Mouse (Mus musculus): ENCODE data around the gene Ccl26. TPM values are rescaled to one million over a fixed set of nuclear protein-coding genes. Genes with fewer than 3 reads are reported as not detected.

Gene Ccl26
- polyA plus RNA-seq, 2 experiments = not detected

- Histone ChIP-seq H3K9ac (replicated peaks) (no peak overlapping the region), H3K27ac (no peak overlapping the region), H3K27me3 (ENCODE audit: control insufficient read depth, insufficient read depth, low read length) (no peaks in the 10 kb centered on the region), H3K36me3 (replicated peaks; ENCODE audit: control insufficient read depth, insufficient read depth, low read depth) (no peaks in the 10 kb centered on the region), H3K4me2 (ENCODE audit: low read depth) (no peak overlapping the region), H3K9me3 (ENCODE audit: control insufficient read depth, low read length) (no peaks in the 10 kb centered on the region), H3K4me3 (ENCODE audit: insufficient read depth in 1 of 2, low read depth in 2 of 2, low read length in 2 of 2) (no peak overlapping the region), H3K4me1 (replicated peaks; ENCODE audit: control insufficient read depth in 2 of 2, insufficient read depth in 2 of 2, low read length in 1 of 2) (no peaks in the 10 kb centered on the region)
- TF ChIP-seq EP300 (IDR thresholded peaks at IDR 0.05; ENCODE audit: low read depth) = no peak
- WGBS (ENCODE audit: insufficient replicate concordance) = 42% methylated on average over 4 of the region's 4 CpGs
- DNase-seq (ENCODE audit: low read depth in 3 of 3, low spot score in 3 of 3) = no peak
- no peak for ATAC-seq (ENCODE audit: insufficient read depth)
Observed at GRCm38 (mm10) chr5:135557051-135557450, 6.3 kb downstream of the Ccl26 start.

DNA sequence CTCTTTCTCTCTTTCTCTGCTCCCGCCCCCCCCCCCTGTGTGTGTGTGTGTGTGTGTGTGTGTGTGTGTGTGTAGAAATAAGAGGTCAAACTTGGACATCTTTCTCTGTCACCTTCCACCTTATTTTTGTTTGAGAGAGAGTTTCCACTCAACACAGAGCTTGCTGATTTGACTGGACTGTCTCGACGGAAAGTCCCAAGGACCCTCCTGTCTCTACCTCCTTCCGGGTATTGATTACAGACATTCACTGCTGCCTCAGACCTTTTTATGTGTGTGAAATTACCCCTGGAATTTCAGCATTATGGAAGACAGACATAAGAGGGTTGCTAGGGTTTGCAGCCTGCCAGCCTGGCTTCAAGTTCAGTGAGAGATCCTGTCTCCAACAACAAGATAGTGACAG, 7.1 kb downstream of the Ccl26 start:
- no peaks in the 10 kb centered on the region for H3K9me3 ChIP-seq (ENCODE audit: control insufficient read depth, low read length)
- H3K36me3 ChIP-seq (replicated peaks; ENCODE audit: control insufficient read depth, insufficient read depth, low read depth) = no peaks in the 10 kb centered on the region
- DNase-seq (ENCODE audit: low read depth in 3 of 3, low spot score in 3 of 3) (no peak), ATAC-seq (ENCODE audit: insufficient read depth) (no peak)
- WGBS (ENCODE audit: insufficient replicate concordance) = 71% methylated on average over 3 of the region's 4 CpGs
- no peaks in the 10 kb centered on the region for H3K27me3 ChIP-seq (ENCODE audit: control insufficient read depth, insufficient read depth, low read length)
- H3K4me1 ChIP-seq (replicated peaks; ENCODE audit: control insufficient read depth in 2 of 2, insufficient read depth in 2 of 2, low read length in 1 of 2) = no peaks in the 10 kb centered on the region
- no peak overlapping the region for H3K4me3 ChIP-seq (ENCODE audit: insufficient read depth in 1 of 2, low read depth in 2 of 2, low read length in 2 of 2)
- H3K9ac ChIP-seq (replicated peaks) = no peak overlapping the region
- no peak overlapping the region for H3K4me2 ChIP-seq (ENCODE audit: low read depth)
- H3K27ac ChIP-seq = no peak overlapping the region
- TF ChIP-seq CTCF (IDR thresholded peaks at IDR 0.05; ENCODE audit: low read depth) (no peak), EP300 (IDR thresholded peaks at IDR 0.05; ENCODE audit: low read depth) (no peak)

- Histone ChIP-seq H3K4me1 (replicated peaks; ENCODE audit: control insufficient read depth in 2 of 2, insufficient read depth in 2 of 2, low read length in 1 of 2) (no peaks in the 10 kb centered on the region), H3K4me3 (ENCODE audit: insufficient read depth in 1 of 2, low read depth in 2 of 2, low read length in 2 of 2) (no peak overlapping the region), H3K4me2 (ENCODE audit: low read depth) (no peak overlapping the region), H3K9me3 (ENCODE audit: control insufficient read depth, low read length) (no peaks in the 10 kb centered on the region), H3K27ac (no peak overlapping the region), H3K9ac (replicated peaks) (no peak overlapping the region), H3K36me3 (replicated peaks; ENCODE audit: control insufficient read depth, insufficient read depth, low read depth) (no peaks in the 10 kb centered on the region), H3K27me3 (ENCODE audit: control insufficient read depth, insufficient read depth, low read length) (no peaks in the 10 kb centered on the region)
- ATAC-seq (ENCODE audit: insufficient read depth) (no peak), DNase-seq (ENCODE audit: low read depth in 3 of 3, low spot score in 3 of 3) (no peak)
- TF ChIP-seq EP300 (IDR thresholded peaks at IDR 0.05; ENCODE audit: low read depth) = no peak
- no peak for TF ChIP-seq CTCF (IDR thresholded peaks at IDR 0.05; ENCODE audit: low read depth)
- 28% methylated on average over 3 of the region's 3 CpGs for WGBS (ENCODE audit: insufficient replicate concordance)
Observed at GRCm38 (mm10) chr5:135551591-135551990, 11.8 kb downstream of the Ccl26 start.

DNA sequence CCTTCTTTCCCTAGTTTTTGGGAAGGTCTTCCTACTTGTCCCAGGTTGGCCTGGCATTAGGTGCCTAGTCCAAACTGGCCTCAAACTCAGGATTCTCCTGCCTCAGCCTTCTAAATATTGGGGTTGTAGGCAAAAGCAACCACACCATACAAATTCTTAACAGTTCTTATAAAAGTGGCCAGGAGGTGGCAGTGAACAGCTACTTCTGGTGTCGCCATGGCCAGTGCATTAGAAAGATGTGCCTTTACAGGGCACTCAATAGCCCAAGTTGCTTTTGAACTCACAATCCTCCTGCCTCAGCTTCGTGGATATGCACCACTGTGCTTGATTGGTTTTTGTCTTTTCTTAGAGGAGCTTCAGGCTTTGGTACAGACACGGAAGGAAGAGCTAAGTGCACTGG, 12.5 kb downstream of the Ccl26 start:
- Histone ChIP-seq H3K4me2 (ENCODE audit: low read depth) (no peak overlapping the region), H3K4me1 (replicated peaks; ENCODE audit: control insufficient read depth in 2 of 2, insufficient read depth in 2 of 2, low read length in 1 of 2) (no peaks in the 10 kb centered on the region), H3K9me3 (ENCODE audit: control insufficient read depth, low read length) (no peaks in the 10 kb centered on the region), H3K27ac (no peak overlapping the region), H3K36me3 (replicated peaks; ENCODE audit: control insufficient read depth, insufficient read depth, low read depth) (no peaks in the 10 kb centered on the region), H3K4me3 (ENCODE audit: insufficient read depth in 1 of 2, low read depth in 2 of 2, low read length in 2 of 2) (no peak overlapping the region), H3K27me3 (ENCODE audit: control insufficient read depth, insufficient read depth, low read length) (no peaks in the 10 kb centered on the region; the same call in 1 of the 2 replicates), H3K9ac (replicated peaks) (no peak overlapping the region)
- DNase-seq (ENCODE audit: low read depth in 3 of 3, low spot score in 3 of 3) (no peak), ATAC-seq (ENCODE audit: insufficient read depth) (no peak)
- TF ChIP-seq EP300 (IDR thresholded peaks at IDR 0.05; ENCODE audit: low read depth) = no peak
- peak; percentile 49 for TF ChIP-seq CTCF (IDR thresholded peaks at IDR 0.05; ENCODE audit: low read depth)
- 23% methylated on average over 3 of the region's 3 CpGs for WGBS (ENCODE audit: insufficient replicate concordance)

- H3K9me3 ChIP-seq (ENCODE audit: control insufficient read depth, low read length) = no peaks in the 10 kb centered on the region
- no peak overlapping the region for H3K4me2 ChIP-seq (ENCODE audit: low read depth)
- peaks cover 12% of the 10 kb centered on the region for H3K27me3 ChIP-seq (ENCODE audit: control insufficient read depth, insufficient read depth, low read length)
- H3K9ac ChIP-seq (replicated peaks) = no peak overlapping the region
- 76% methylated on average over 2 of the region's 2 CpGs for WGBS (ENCODE audit: insufficient replicate concordance)
- H3K4me3 ChIP-seq (ENCODE audit: insufficient read depth in 1 of 2, low read depth in 2 of 2, low read length in 2 of 2) = no peak overlapping the region
- H3K36me3 ChIP-seq (replicated peaks; ENCODE audit: control insufficient read depth, insufficient read depth, low read depth) = no peaks in the 10 kb centered on the region
- peaks cover 0 to 2% of the 10 kb centered on the region in 2 experiments; a peak in 1 of 4 replicates for H3K4me1 ChIP-seq (replicated peaks; ENCODE audit: control insufficient read depth in 2 of 2, insufficient read depth in 2 of 2, low read length in 1 of 2)
- ATAC-seq (ENCODE audit: insufficient read depth) = no peak
- TF ChIP-seq CTCF (IDR thresholded peaks at IDR 0.05; ENCODE audit: low read depth) (no peak), EP300 (IDR thresholded peaks at IDR 0.05; ENCODE audit: low read depth) (no peak)
- no peak overlapping the region for H3K27ac ChIP-seq
- DNase-seq (ENCODE audit: low read depth in 3 of 3, low spot score in 3 of 3) = no peak
Observed at GRCm38 (mm10) chr5:135547990-135548389, 15.4 kb downstream of the Ccl26 start.

Data from liver, embryonic 14.5 days (tissue).